Mouse (Mus musculus) spleen, adult 2 months (tissue): ENCODE data around the gene Zfp324. TPM values are rescaled to one million over a fixed set of nuclear protein-coding genes. Genes with fewer than 3 reads are reported as not detected.

ENCODE experiments used
- DNase-seq, 2 experiments: peaks; one replicate each; pipeline versions ENCODE4 v3.0.0 to v3.0.0-alpha.2; 2012 to 2021; ENCODE audit warnings: low spot score in 2 of 2, low read depth in 1 of 2
- H3K27ac ChIP-seq: fragments of 200-500 bp; 2 replicates; pipeline ENCODE4 v1.5.1; 2012; ENCODE audit warnings: low read length, inconsistent platforms; ENCODE audit not compliant: insufficient read depth
- H3K27me3 ChIP-seq: fragments of 200-500 bp; 2 replicates; pipeline ENCODE4 v1.6.1; 2012; ENCODE audit warnings: mild to moderate bottlenecking, moderate library complexity, low read length, inconsistent platforms; ENCODE audit not compliant: control insufficient read depth, insufficient read depth
- H3K36me3 ChIP-seq: fragments of 200-500 bp; 2 replicates; pipeline ENCODE4 v1.6.1; 2012; ENCODE audit warnings: mild to moderate bottlenecking, low read length, inconsistent platforms; ENCODE audit not compliant: control insufficient read depth, insufficient read depth
- H3K4me1 ChIP-seq: fragments of 200-500 bp; 2 replicates; pipeline ENCODE4 v1.6.1; 2011; ENCODE audit warnings: inconsistent platforms; ENCODE audit not compliant: control insufficient read depth, insufficient read depth, insufficient read length
- H3K4me3 ChIP-seq: fragments of 200-500 bp; 2 replicates; pipeline ENCODE4 v1.5.1; 2011; ENCODE audit warnings: mild to moderate bottlenecking, inconsistent platforms; ENCODE audit not compliant: insufficient read depth, insufficient read length; ENCODE audit errors: extremely low read depth
- CTCF ChIP-seq: fragments of 200-500 bp; IDR thresholded peaks from 2 replicates; pipeline ENCODE4 v1.5.1; 2011; ENCODE audit warnings: mild to moderate bottlenecking, inconsistent platforms; ENCODE audit not compliant: insufficient read depth, insufficient read length, insufficient replicate concordance; ENCODE audit errors: extremely low read depth
- POLR2A ChIP-seq: fragments of 200-500 bp; IDR thresholded peaks from 2 replicates; pipeline ENCODE4 v1.6.1; 2011; ENCODE audit warnings: low read depth, low read length, inconsistent platforms
- WGBS: fragments of 180-500 bp; shearing (Covaris S2); methylation state at CpG from one replicate; pipeline ENCODE4 v1.1.7; 2018; 5-methylcytosine and 5-hydroxymethylcytosine counted together
- polyA plus RNA-seq: library from polyadenylated mRNA; depleted of rRNA; stranded (reverse); fragments of >200 nt; gene quantifications from 2 replicates; pipeline ENCODE4 v1.2.3, GENCODE M21; 2012

Gene Zfp324
- polyA plus RNA-seq, 1 experiment: 3.7 TPM

DNA sequence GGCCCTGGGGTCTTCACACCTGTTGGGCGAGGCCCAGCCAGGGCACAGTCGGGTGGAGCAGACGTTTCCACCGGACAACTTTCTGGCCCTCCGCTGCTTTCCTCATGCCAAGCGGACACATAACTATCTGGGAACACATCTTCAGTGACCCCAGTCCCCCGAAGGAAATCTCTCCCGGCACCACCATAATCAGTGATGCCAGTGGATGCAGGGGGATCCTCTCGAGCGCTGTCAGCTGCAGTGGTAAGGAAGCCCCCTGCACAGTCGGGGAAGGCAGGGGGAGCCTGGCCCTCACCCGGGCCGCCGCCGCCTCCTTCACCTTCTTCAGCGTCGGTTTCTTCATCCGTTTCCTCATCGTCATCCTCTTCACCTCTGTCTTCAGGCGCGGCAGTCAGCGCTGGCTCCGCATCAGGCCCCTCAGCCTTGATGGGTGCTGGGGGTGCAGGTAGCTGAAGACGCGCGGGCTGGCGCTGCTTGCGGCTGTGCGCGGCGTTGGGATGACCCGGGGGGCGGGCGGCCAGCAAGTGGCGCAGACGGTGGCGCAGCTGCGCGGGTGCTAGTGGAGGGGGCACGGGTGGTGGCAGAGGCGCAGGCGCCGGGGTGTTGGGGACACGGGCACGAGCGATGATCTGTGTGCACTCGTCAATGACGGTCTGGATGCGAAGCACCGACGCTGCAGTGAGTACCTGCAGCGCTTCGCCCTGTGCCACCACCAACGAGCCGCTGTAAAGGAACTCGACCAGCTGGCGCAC lies 41.9 kb downstream of the Zfp324 start:
- no peak overlapping the region for H3K4me3 ChIP-seq
- H3K36me3 ChIP-seq: peaks cover 14% of the 10 kb centered on the region
- 95% methylated on average over 57 of the region's 57 CpGs for WGBS
- DNase-seq: no peak
- TF ChIP-seq POLR2A (no peak), CTCF (no peak)
- H3K4me1 ChIP-seq: peaks cover 5% of the 10 kb centered on the region; the same call in 1 of the 2 replicates
- H3K27me3 ChIP-seq: no peaks in the 10 kb centered on the region
- no peak overlapping the region for H3K27ac ChIP-seq

- Histone ChIP-seq H3K4me3 (peak overlapping the region; percentile 94), H3K4me1 (peaks cover 5% of the 10 kb centered on the region; the same call in 1 of the 2 replicates), H3K27ac (peak overlapping the region; percentile 90), H3K36me3 (peaks cover 14% of the 10 kb centered on the region), H3K27me3 (no peaks in the 10 kb centered on the region)
- peak; percentile 71 to 82 for DNase-seq
- TF ChIP-seq CTCF (peak; percentile 89), POLR2A (peak; percentile 4; the same call in 1 of the 2 replicates)
- WGBS: under 1% methylated on average over 42 of the region's 42 CpGs
These were observed 43.7 kb downstream of the Zfp324 start for GRCm38 (mm10) chr7:13009143-13010004.

- H3K27me3 ChIP-seq: no peaks in the 10 kb centered on the region
- H3K4me1 ChIP-seq: peaks cover 5% of the 10 kb centered on the region; the same call in 1 of the 2 replicates
- TF ChIP-seq CTCF (no peak), POLR2A (no peak)
- H3K36me3 ChIP-seq: peaks cover 14% of the 10 kb centered on the region
- H3K27ac ChIP-seq: peak within 1 kb of the TSS; percentile 90
- WGBS: 19% methylated on average over 26 of the region's 26 CpGs
- no peak for DNase-seq
- H3K4me3 ChIP-seq: peak within 1 kb of the TSS; percentile 94
These were observed 44.6 kb downstream of the Zfp324 start, which contains the start of gene Zbtb45 for GRCm38 (mm10) chr7:13010005-13010908. TSS of gene Zbtb45 (minus strand) at chr7:13010034.

DNA sequence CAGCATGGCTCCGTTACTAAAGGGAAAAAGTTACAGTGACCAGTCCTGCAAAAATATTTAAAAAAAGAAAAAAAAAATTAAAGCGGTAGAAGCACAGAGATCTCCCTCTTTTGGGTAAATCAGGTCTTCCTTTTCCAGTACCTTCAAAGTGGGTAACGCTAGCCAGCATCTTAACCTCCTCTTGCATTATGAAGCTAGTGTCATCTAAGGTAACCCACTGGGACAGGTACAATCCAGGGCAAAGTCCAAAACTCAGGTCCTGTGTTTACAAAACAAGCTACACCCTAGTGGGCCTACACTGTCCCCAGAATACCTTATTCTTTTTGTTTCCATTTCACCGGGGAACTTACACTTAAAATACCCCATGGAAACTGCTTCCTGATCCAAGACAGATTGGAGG lies 48.0 kb downstream of the Zfp324 start:
- no peak overlapping the region for H3K27ac ChIP-seq

GRCm38 (mm10) chr7:13014275-13014839 lies 48.7 kb downstream of the Zfp324 start:
- peaks cover 5% of the 10 kb centered on the region; the same call in 1 of the 2 replicates for H3K4me1 ChIP-seq
- no peak for DNase-seq
- 83% methylated on average over 6 of the region's 6 CpGs for WGBS
- TF ChIP-seq POLR2A (no peak), CTCF (no peak)
- no peak overlapping the region for H3K4me3 ChIP-seq
- no peaks in the 10 kb centered on the region for H3K36me3 ChIP-seq
- no peaks in the 10 kb centered on the region for H3K27me3 ChIP-seq
- H3K27ac ChIP-seq: no peak overlapping the region

More for the DNA sequence above, 48.0 kb downstream of the Zfp324 start:
- H3K4me1 ChIP-seq: peaks cover 5% of the 10 kb centered on the region; the same call in 1 of the 2 replicates
- TF ChIP-seq CTCF (no peak), POLR2A (no peak)
- H3K4me3 ChIP-seq: no peak overlapping the region
- 90% methylated on average over 4 of the region's 4 CpGs for WGBS
- no peaks in the 10 kb centered on the region for H3K36me3 ChIP-seq
- DNase-seq: no peak
- H3K27me3 ChIP-seq: no peaks in the 10 kb centered on the region

DNA sequence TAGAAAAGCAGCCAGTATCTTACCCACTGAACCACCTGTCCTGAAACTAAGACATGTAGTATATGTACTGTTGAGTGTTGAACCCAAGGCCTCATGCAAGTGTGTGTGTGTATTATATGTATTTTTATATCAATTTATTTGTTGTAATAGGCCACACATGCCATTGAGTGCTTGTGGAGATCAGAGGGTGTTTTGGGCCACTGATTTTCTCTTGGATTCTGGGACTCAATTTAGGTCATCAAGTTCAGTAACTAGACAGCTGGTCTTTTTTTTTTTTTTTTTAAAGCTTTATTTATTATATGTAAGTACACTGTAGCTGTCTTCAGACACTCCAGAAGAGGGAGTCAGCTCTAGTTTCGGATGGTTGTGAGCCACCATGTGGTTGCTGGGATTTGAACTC lies 49.6 kb downstream of the Zfp324 start:
- H3K36me3 ChIP-seq: no peaks in the 10 kb centered on the region
- no peak for DNase-seq
- no peak overlapping the region for H3K4me3 ChIP-seq
- WGBS: 89% methylated on average over 1 of the region's 1 CpGs
- peaks cover 4% of the 10 kb centered on the region; the same call in 1 of the 2 replicates for H3K4me1 ChIP-seq
- H3K27me3 ChIP-seq: no peaks in the 10 kb centered on the region
- TF ChIP-seq POLR2A: no peak
- TF ChIP-seq CTCF: no peak
- no peak overlapping the region for H3K27ac ChIP-seq
